In genomic region chr2:58680794-58681193, GRCm38 (mm10) we compare ENCODE assay signal across 9 mouse cellular contexts.
DNase-seq lines count a peak whose midpoint lies in the region; ATAC-seq and TF ChIP-seq lines count a peak whose summit lies in the region.
"Had no signal": no experiment of that assay in that cellular context is flagged by ENCODE, and none has a peak within 500 bp of the region (broad histone marks: within the 10 kb centered on the region; RNA-seq: fewer than 3 reads in every experiment).

No protein-coding gene starts in this region.

- 21% methylated on average over 6 of the region's 6 CpGs for WGBS in liver, adult 2 months
- WGBS in liver, embryonic 11.5 days = 39% methylated on average over 6 of the region's 6 CpGs
- WGBS in midbrain, embryonic 16.5 days = 35% methylated on average over 6 of the region's 6 CpGs

- no peak overlapping the region for H3K27ac ChIP-seq in liver, adult 2 months (replicated peaks; ENCODE audit: insufficient read depth, low read depth, low read length)
- H3K27ac ChIP-seq in liver, embryonic 11.5 days (ENCODE audit: low read depth, low read length) = no peak overlapping the region
- no peak overlapping the region for H3K27ac ChIP-seq in cortical plate, adult 2 months (ENCODE audit: insufficient read depth, low read length)
- no peak overlapping the region for H3K27ac ChIP-seq in midbrain, embryonic 16.5 days (ENCODE audit: low read length)
- H3K27ac ChIP-seq: liver, embryonic 15.5 days had no signal

- ATAC-seq in liver, embryonic 11.5 days (replicated peaks; ENCODE audit: low FRiP score) = no peak
- ATAC-seq in Patski = peak; percentile 57
- peak; percentile 60; the same call in 1 of the 2 replicates for ATAC-seq in midbrain, embryonic 16.5 days

- peak; percentile 42 for DNase-seq in liver, adult 2 months (ENCODE audit: extremely low read depth, low read depth, low spot score)
- no peak for DNase-seq in liver, embryonic 11.5 days (ENCODE audit: low spot score)
- DNase-seq in Patski (ENCODE audit: low read depth, low spot score) = no peak
- DNase-seq in heart, adult 8-10 months (ENCODE audit: low spot score) = peak; percentile 44
- peak; percentile 80 to 82 for DNase-seq in layer of hippocampus, postnatal 10 days (ENCODE audit: low spot score in 2 of 2)
- no peak for DNase-seq in T-cell, adult 2 months (ENCODE audit: low spot score)

- no peak overlapping the region for H3K9ac ChIP-seq in liver, adult 2 months (ENCODE audit: low read depth, low read length)
- H3K9ac ChIP-seq in liver, embryonic 11.5 days (ENCODE audit: low read depth, low read length) = no peak overlapping the region
- H3K9ac ChIP-seq in midbrain, embryonic 16.5 days (ENCODE audit: low read depth, low read length) = no peak overlapping the region
- H3K9ac ChIP-seq: liver, embryonic 15.5 days had no signal

- H3K4me3 ChIP-seq in liver, adult 2 months (ENCODE audit: insufficient read depth, low read depth, low read length) = no peak overlapping the region
- no peak overlapping the region for H3K4me3 ChIP-seq in liver, embryonic 11.5 days (ENCODE audit: low read depth, low read length)
- H3K4me3 ChIP-seq in cortical plate, adult 2 months (ENCODE audit: insufficient read depth, low read length) = no peak overlapping the region
- H3K4me3 ChIP-seq in midbrain, embryonic 16.5 days (ENCODE audit: low read depth, low read length) = no peak overlapping the region
- H3K4me3 ChIP-seq: liver, embryonic 15.5 days had no signal

- in situ Hi-C loops in Patski (cut with MboI; ENCODE audit: low pct_unique_long_range_greater_than_20kb) = no loop called here

- H3K4me1 ChIP-seq in liver, adult 2 months (ENCODE audit: control insufficient read depth, insufficient read depth, low read length) = no peaks in the 10 kb centered on the region
- H3K4me1 ChIP-seq in liver, embryonic 11.5 days (replicated peaks; ENCODE audit: control insufficient read depth, insufficient read depth, low read length) = no peaks in the 10 kb centered on the region
- H3K4me1 ChIP-seq in cortical plate, adult 2 months (ENCODE audit: control insufficient read depth, insufficient read depth, low read length) = no peaks in the 10 kb centered on the region
- no peaks in the 10 kb centered on the region for H3K4me1 ChIP-seq in midbrain, embryonic 16.5 days (ENCODE audit: control insufficient read depth, insufficient read depth, low read length)
- H3K4me1 ChIP-seq: liver, embryonic 15.5 days had no signal

- H3K27me3 ChIP-seq in liver, adult 2 months (ENCODE audit: control insufficient read depth, insufficient read depth, low read length) = no peaks in the 10 kb centered on the region
- no peaks in the 10 kb centered on the region for H3K27me3 ChIP-seq in liver, embryonic 11.5 days (replicated peaks; ENCODE audit: control insufficient read depth, insufficient read depth, low read length)
- H3K27me3 ChIP-seq in Patski = no peaks in the 10 kb centered on the region
- no peaks in the 10 kb centered on the region for H3K27me3 ChIP-seq in midbrain, embryonic 16.5 days (ENCODE audit: control insufficient read depth, insufficient read depth, low read depth, low read length)
- H3K27me3 ChIP-seq: liver, embryonic 15.5 days had no signal

- H3K4me2 ChIP-seq in liver, embryonic 11.5 days = no peak overlapping the region
- no peak overlapping the region for H3K4me2 ChIP-seq in midbrain, embryonic 16.5 days (ENCODE audit: low read length)
- H3K4me2 ChIP-seq: liver, embryonic 15.5 days had no signal

- no peaks in the 10 kb centered on the region for H3K79me2 ChIP-seq in liver, adult 2 months (ENCODE audit: control insufficient read depth, insufficient read depth, low read length)

- H3K36me3 ChIP-seq in liver, adult 2 months (ENCODE audit: control insufficient read depth, insufficient read depth, low read length) = no peaks in the 10 kb centered on the region
- no peaks in the 10 kb centered on the region for H3K36me3 ChIP-seq in liver, embryonic 11.5 days (ENCODE audit: control insufficient read depth, insufficient read depth, low read length)
- no peaks in the 10 kb centered on the region for H3K36me3 ChIP-seq in midbrain, embryonic 16.5 days (ENCODE audit: control insufficient read depth, insufficient read depth, low read length)
- H3K36me3 ChIP-seq: liver, embryonic 15.5 days had no signal

- no peaks in the 10 kb centered on the region for H3K9me3 ChIP-seq in liver, embryonic 11.5 days (ENCODE audit: control insufficient read depth, low read length)
- H3K9me3 ChIP-seq in midbrain, embryonic 16.5 days (replicated peaks; ENCODE audit: control insufficient read depth, low read length, poor library complexity, severe bottlenecking) = no peaks in the 10 kb centered on the region
- H3K9me3 ChIP-seq: liver, embryonic 15.5 days had no signal

- TF ChIP-seq CTCF in liver, adult 2 months (IDR thresholded peaks at IDR 0.05; ENCODE audit: low read depth, low read length) = peak; percentile 48; the same call in 1 of the 2 replicates
- peak; percentile 88 for TF ChIP-seq CTCF in Patski (IDR thresholded peaks at IDR 0.05)
- TF ChIP-seq CTCF in cortical plate, adult 2 months (IDR thresholded peaks at IDR 0.05; ENCODE audit: extremely low read depth, insufficient read depth, low read length) = peak; percentile 63

- POLR2A ChIA-PET in Patski (lab: Charles Lee) = no interaction called here

- TF ChIP-seq POLR2A in liver, adult 2 months (IDR thresholded peaks at IDR 0.05; ENCODE audit: extremely low read depth, insufficient read depth, low read length) = no peak
- TF ChIP-seq POLR2A in cortical plate, adult 2 months (IDR thresholded peaks at IDR 0.05; ENCODE audit: extremely low read depth, insufficient read depth, low read length) = no peak

- CTCF ChIA-PET in Patski (lab: Charles Lee) = interaction anchor here (1.2 to 1.6 kb wide), 7 partner anchors 9 to 760 kb away, joined by 3 to 5 read pairs (median 4); no protein-coding TSS in a partner anchor

Comparison
In these comparisons a context has a peak if more than half of its experiments do, and no peak if none do; other contexts are left out.
1. DNase-seq: peak in liver, adult 2 months (single experiment), heart, adult 8-10 months (single experiment) and layer of hippocampus, postnatal 10 days (2 of 2); none in liver, embryonic 11.5 days (single experiment), Patski (single experiment) and T-cell, adult 2 months (single experiment).
2. Peak in every context shown above with its lines, with median percentiles within 50 percentile points of each other: CTCF ChIP-seq.